Mouse (Mus musculus) hindbrain, embryonic 14.5 days (tissue): ENCODE results near the gene Tshz2. TPM values are rescaled to one million over a fixed set of nuclear protein-coding genes. Genes with fewer than 3 reads are reported as not detected.
A peak's percentile ranks its signal among the peaks of the same experiment; 100 is the strongest.

Source experiments
- ATAC-seq: fragments of 200-750 bp; cut with Nextera tagmentation; 2 replicates; pipeline ENCODE4 v1.8.0; 2017; ENCODE audit warnings: moderate number of reproducible peaks, mild to moderate bottlenecking, moderate TSS enrichment, moderate library complexity; ENCODE audit not compliant: low FRiP score
- DNase-seq: peaks from one replicate; pipeline ENCODE4 v3.0.0-alpha.2; 2015; ENCODE audit warnings: low spot score
- H3K27ac ChIP-seq: fragments of 300-500 bp; sonication (generic); 2 replicates; pipeline ENCODE4 v1.5.1; 2014; ENCODE audit warnings: mild to moderate bottlenecking, moderate library complexity
- H3K27me3 ChIP-seq: fragments of 300-500 bp; sonication (generic); 2 replicates; pipeline ENCODE4 v1.6.1; 2014; ENCODE audit warnings: mild to moderate bottlenecking, low read length, mixed read lengths; ENCODE audit not compliant: control insufficient read depth, insufficient read depth
- H3K36me3 ChIP-seq: fragments of 300-500 bp; sonication (generic); replicated peaks from 2 replicates; pipeline ENCODE4 v1.6.1; 2014; ENCODE audit not compliant: control insufficient read depth, insufficient read depth
- H3K4me1 ChIP-seq: fragments of 300-500 bp; sonication (generic); replicated peaks from 2 replicates; pipeline ENCODE4 v1.6.1; 2014; ENCODE audit warnings: antibody characterized with exemption, low read length, mixed read lengths; ENCODE audit not compliant: control insufficient read depth, insufficient read depth
- H3K4me2 ChIP-seq: fragments of 300-500 bp; sonication (generic); replicated peaks from 2 replicates; pipeline ENCODE4 v1.6.1; 2014; ENCODE audit warnings: mild to moderate bottlenecking, moderate library complexity
- H3K4me3 ChIP-seq: fragments of 300-500 bp; sonication (generic); replicated peaks from 2 replicates; pipeline ENCODE4 v1.5.1; 2014; ENCODE audit warnings: mild to moderate bottlenecking, low read length
- H3K9ac ChIP-seq: fragments of 300-500 bp; sonication (generic); 2 replicates; pipeline ENCODE4 v1.6.1; 2014
- H3K9me3 ChIP-seq: fragments of 300-500 bp; sonication (generic); 2 replicates; pipeline ENCODE4 v1.6.1; 2016; ENCODE audit warnings: low read length; ENCODE audit not compliant: control insufficient read depth
- WGBS: fragments of 180-500 bp; shearing (Covaris S2); extraction: QIAGEN DNeasy Blood & Tissue Kit; methylation state at CpG from one replicate; pipeline ENCODE4 v1.1.7; 2014; 5-methylcytosine and 5-hydroxymethylcytosine counted together
- polyA plus RNA-seq: library from polyadenylated mRNA; unstranded; fragments of >200 nt; fragmentation: Nextera tagmentation; extraction: Ambion mirVana; gene quantifications from 2 replicates; pipeline ENCODE4 v1.2.1, GENCODE M21; 2014

Gene Tshz2
- polyA plus RNA-seq, 1 experiment from 2014 or later: 38.1 TPM

- DNase-seq (no peak), ATAC-seq (no peak)
- WGBS: 83% methylated on average over 8 of the region's 8 CpGs
These were observed 282.1 kb downstream of the Tshz2 start for GRCm38 (mm10) chr2:169914903-169915302.

DNA sequence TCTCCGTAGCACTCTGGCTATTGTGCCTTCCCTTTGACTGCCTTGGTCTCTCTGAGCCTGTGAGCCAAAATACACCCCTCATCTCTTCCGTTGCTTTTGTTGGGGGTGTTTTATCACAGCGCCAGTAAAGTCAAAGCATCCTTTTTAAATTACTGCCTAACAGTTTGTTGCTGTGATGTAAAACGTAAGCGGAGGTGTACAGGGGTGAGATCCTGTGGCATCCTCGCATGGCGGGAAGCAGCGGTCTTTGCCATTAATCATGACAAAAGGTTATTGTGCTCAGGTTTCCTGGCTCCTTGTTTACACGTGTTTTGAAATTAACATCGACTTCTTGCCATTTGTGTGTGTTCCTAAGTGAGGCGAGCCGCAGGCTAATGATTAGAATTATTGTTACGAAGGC lies 282.5 kb downstream of the Tshz2 start:
- no peak overlapping the region for H3K4me3 ChIP-seq
- H3K9ac ChIP-seq: no peak overlapping the region
- 77% methylated on average over 13 of the region's 13 CpGs for WGBS
- H3K9me3 ChIP-seq: no peaks in the 10 kb centered on the region
- H3K27me3 ChIP-seq: no peaks in the 10 kb centered on the region
- H3K4me1 ChIP-seq: no peaks in the 10 kb centered on the region
- no peak overlapping the region for H3K27ac ChIP-seq
- no peak overlapping the region for H3K4me2 ChIP-seq
- DNase-seq: no peak
- H3K36me3 ChIP-seq: no peaks in the 10 kb centered on the region
- ATAC-seq: no peak

More at GRCm38 (mm10) chr2:169914903-169915302, 282.1 kb downstream of the Tshz2 start:
- no peak overlapping the region for H3K27ac ChIP-seq
- no peak overlapping the region for H3K9ac ChIP-seq
- no peaks in the 10 kb centered on the region for H3K4me1 ChIP-seq
- no peaks in the 10 kb centered on the region for H3K9me3 ChIP-seq
- no peak overlapping the region for H3K4me3 ChIP-seq
- no peak overlapping the region for H3K4me2 ChIP-seq
- no peaks in the 10 kb centered on the region for H3K27me3 ChIP-seq
- no peaks in the 10 kb centered on the region for H3K36me3 ChIP-seq

DNA sequence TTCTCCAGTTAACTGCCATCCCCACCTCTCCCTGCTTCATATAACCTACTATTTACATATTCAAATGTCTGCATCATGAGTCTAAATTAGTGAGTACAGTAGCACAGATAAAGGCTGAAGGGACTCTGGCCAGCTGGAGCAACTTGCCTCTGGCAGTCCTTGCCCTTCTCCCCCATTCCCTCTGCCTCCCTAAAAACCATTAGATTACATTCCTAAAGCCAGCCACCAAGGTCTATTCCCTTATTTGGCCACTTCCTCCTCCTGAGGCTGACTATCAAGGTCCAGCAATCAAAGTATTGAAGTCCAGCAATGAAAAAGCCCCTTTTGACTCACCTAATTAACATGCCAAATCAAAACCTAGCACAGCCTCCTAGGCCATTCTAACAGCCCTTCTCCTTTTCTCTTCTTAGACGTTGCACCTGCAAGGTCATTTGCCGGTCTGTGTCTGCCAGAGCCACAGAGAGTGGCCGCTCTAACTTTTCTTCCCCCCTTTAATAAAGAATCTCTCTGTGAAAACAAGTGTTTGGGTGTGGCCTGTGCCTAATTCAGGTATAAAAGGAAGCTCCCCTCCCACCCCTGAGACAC lies 286.4 kb downstream of the Tshz2 start:
- Histone ChIP-seq H3K4me1 (no peaks in the 10 kb centered on the region), H3K27me3 (no peaks in the 10 kb centered on the region), H3K27ac (no peak overlapping the region), H3K4me3 (no peak overlapping the region), H3K4me2 (no peak overlapping the region), H3K36me3 (no peaks in the 10 kb centered on the region), H3K9ac (no peak overlapping the region), H3K9me3 (no peaks in the 10 kb centered on the region)
- DNase-seq: no peak
- WGBS: 82% methylated on average over 3 of the region's 3 CpGs
- no peak for ATAC-seq

- H3K9ac ChIP-seq: no peak overlapping the region
- no peak overlapping the region for H3K4me3 ChIP-seq
- H3K9me3 ChIP-seq: no peaks in the 10 kb centered on the region
- no peaks in the 10 kb centered on the region for H3K27me3 ChIP-seq
- ATAC-seq (no peak), DNase-seq (no peak)
- peaks cover 13% of the 10 kb centered on the region for H3K4me1 ChIP-seq
- 89% methylated on average over 8 of the region's 8 CpGs for WGBS
- no peak overlapping the region for H3K27ac ChIP-seq
- no peak overlapping the region for H3K4me2 ChIP-seq
- H3K36me3 ChIP-seq: no peaks in the 10 kb centered on the region
These were observed 291.5 kb downstream of the Tshz2 start for GRCm38 (mm10) chr2:169924177-169924810.

GRCm38 (mm10) chr2:169925466-169925865 lies 292.7 kb downstream of the Tshz2 start:
- Histone ChIP-seq H3K27ac (no peak overlapping the region), H3K9me3 (no peaks in the 10 kb centered on the region), H3K4me2 (no peak overlapping the region), H3K36me3 (no peaks in the 10 kb centered on the region), H3K4me3 (no peak overlapping the region), H3K27me3 (no peaks in the 10 kb centered on the region), H3K9ac (no peak overlapping the region), H3K4me1 (peaks cover 22% of the 10 kb centered on the region)
- 81% methylated on average over 5 of the region's 5 CpGs for WGBS
- no peak for DNase-seq
- no peak for ATAC-seq

DNA sequence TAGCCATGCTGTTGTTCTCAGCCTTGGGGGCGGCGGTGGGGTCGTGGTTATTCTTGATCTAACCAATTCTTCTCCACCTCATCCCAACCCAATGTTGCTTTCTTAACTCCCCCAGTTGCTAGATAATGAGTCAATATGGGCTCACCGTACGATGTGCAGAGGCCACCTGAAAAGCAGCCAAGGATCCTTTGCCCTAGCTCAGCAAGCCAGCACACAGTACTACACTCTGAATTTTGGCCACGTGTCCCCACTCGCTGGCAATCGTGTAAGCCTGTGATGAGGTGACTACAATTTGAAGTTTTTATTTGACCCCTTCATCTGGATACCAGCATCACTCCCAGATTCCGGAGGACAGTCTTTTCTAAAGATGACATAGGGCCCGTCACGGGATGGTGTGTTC lies 293.2 kb downstream of the Tshz2 start:
- Histone ChIP-seq H3K36me3 (no peaks in the 10 kb centered on the region), H3K9me3 (no peaks in the 10 kb centered on the region), H3K4me3 (no peak overlapping the region), H3K27ac (no peak overlapping the region), H3K4me1 (peaks cover 22% of the 10 kb centered on the region), H3K9ac (no peak overlapping the region), H3K4me2 (no peak overlapping the region), H3K27me3 (no peaks in the 10 kb centered on the region)
- 83% methylated on average over 11 of the region's 11 CpGs for WGBS
- no peak for ATAC-seq
- no peak for DNase-seq

DNA sequence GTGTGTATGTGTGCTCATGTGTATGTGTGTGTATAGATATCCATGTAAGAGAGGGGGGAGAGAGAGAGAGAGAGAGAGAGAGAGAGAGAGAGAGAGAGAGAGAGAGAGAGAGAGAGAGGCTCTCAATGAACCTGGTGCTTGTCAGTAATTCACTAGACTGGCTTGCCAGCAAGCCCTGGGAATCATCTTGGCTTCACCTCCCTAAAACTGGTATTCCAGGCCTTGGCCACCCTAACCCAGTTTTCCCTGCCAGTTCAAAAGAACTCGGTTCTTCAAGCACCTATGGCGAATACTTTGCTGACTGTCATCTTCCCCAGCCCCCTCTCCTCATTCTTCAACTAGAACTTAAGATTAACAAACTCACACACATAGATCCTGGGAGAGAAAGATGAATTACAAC lies 294.6 kb downstream of the Tshz2 start:
- Histone ChIP-seq H3K9ac (no peak overlapping the region), H3K36me3 (no peaks in the 10 kb centered on the region), H3K4me2 (no peak overlapping the region), H3K4me1 (peaks cover 22% of the 10 kb centered on the region), H3K27me3 (no peaks in the 10 kb centered on the region), H3K27ac (no peak overlapping the region), H3K9me3 (no peaks in the 10 kb centered on the region), H3K4me3 (no peak overlapping the region)
- DNase-seq (no peak), ATAC-seq (no peak)
- WGBS: 86% methylated on average over 2 of the region's 2 CpGs

- WGBS: 47% methylated on average over 14 of the region's 14 CpGs
- DNase-seq (peak; percentile 52), ATAC-seq (no peak)
- Histone ChIP-seq H3K4me3 (no peak overlapping the region), H3K9me3 (no peaks in the 10 kb centered on the region), H3K4me1 (peaks cover 22% of the 10 kb centered on the region), H3K36me3 (no peaks in the 10 kb centered on the region), H3K27me3 (no peaks in the 10 kb centered on the region), H3K27ac (0 out of 2 replicates have a peak overlapping the region, but pooled peaks have one; percentile 26), H3K9ac (no peak overlapping the region), H3K4me2 (no peak overlapping the region)
These were observed 295.8 kb downstream of the Tshz2 start for GRCm38 (mm10) chr2:169928447-169929120.

- no peaks in the 10 kb centered on the region for H3K9me3 ChIP-seq
- peak overlapping the region; percentile 53 for H3K27ac ChIP-seq
- DNase-seq (peak; percentile 90), ATAC-seq (peak; percentile 71)
- WGBS: 47% methylated on average over 23 of the region's 23 CpGs
- no peaks in the 10 kb centered on the region for H3K27me3 ChIP-seq
- H3K4me2 ChIP-seq: peak overlapping the region; percentile 68
- no peaks in the 10 kb centered on the region for H3K36me3 ChIP-seq
- H3K9ac ChIP-seq: peak overlapping the region; percentile 59
- peaks cover 22% of the 10 kb centered on the region for H3K4me1 ChIP-seq
- H3K4me3 ChIP-seq: peak overlapping the region; percentile 28
These were observed 297.0 kb downstream of the Tshz2 start for GRCm38 (mm10) chr2:169929540-169930497.
